Mouse (Mus musculus) lung, adult 2 months (tissue): ENCODE results near the gene Scube2.

Experiments
- CTCF ChIP-seq: fragments of 200-500 bp; IDR thresholded peaks from 2 replicates; pipeline ENCODE4 v1.5.1; 2011; ENCODE audit warnings: mild to moderate bottlenecking, low read length, control low read depth; ENCODE audit not compliant: insufficient read depth
- POLR2A ChIP-seq: fragments of 200-500 bp; IDR thresholded peaks from 2 replicates; pipeline ENCODE4 v1.6.1; 2011; ENCODE audit warnings: low read depth, mild to moderate bottlenecking, control low read depth, low read length, borderline replicate concordance; ENCODE audit errors: extremely low read depth

- TF ChIP-seq CTCF (no peak), POLR2A (no peak)
Observed at GRCm38 (mm10) chr7:109813330-109814140, 51.9 kb downstream of the Scube2 start.
